Mouse (Mus musculus) intestine, embryonic 14.5 days (tissue): ENCODE results near the gene Hs6st2. TPM values are rescaled to one million over a fixed set of nuclear protein-coding genes. Genes with fewer than 3 reads are reported as not detected.

Experiments
- ATAC-seq: fragments of 200-750 bp; cut with Nextera tagmentation; replicated peaks from 2 replicates; pipeline ENCODE4 v1.8.0; 2017; ENCODE audit warnings: low read depth, moderate number of reproducible peaks, moderate TSS enrichment, moderate library complexity; ENCODE audit not compliant: low FRiP score, low TSS enrichment
- DNase-seq: peaks from one replicate; pipeline ENCODE4 v3.0.0-alpha.2; 2018; ENCODE audit warnings: low spot score
- H3K27ac ChIP-seq: fragments of 300-500 bp; sonication (generic); 2 replicates; pipeline ENCODE4 v1.5.1; 2014; ENCODE audit warnings: low read depth, mild to moderate bottlenecking, control low read depth
- H3K27me3 ChIP-seq: fragments of 300-500 bp; sonication (generic); replicated peaks from 2 replicates; pipeline ENCODE4 v1.6.1; 2014; ENCODE audit warnings: low read length, control low read depth; ENCODE audit not compliant: control insufficient read depth, insufficient read depth
- H3K36me3 ChIP-seq: fragments of 300-500 bp; sonication (generic); 2 replicates; pipeline ENCODE4 v1.6.1; 2014; ENCODE audit warnings: low read length, control low read depth; ENCODE audit not compliant: control insufficient read depth, insufficient read depth
- H3K4me1 ChIP-seq: fragments of 300-500 bp; sonication (generic); replicated peaks from 2 replicates; pipeline ENCODE4 v1.6.1; 2014; ENCODE audit warnings: low read length, control low read depth, mixed read lengths; ENCODE audit not compliant: control insufficient read depth, insufficient read depth
- H3K4me2 ChIP-seq: fragments of 300-500 bp; sonication (generic); 2 replicates; pipeline ENCODE4 v1.6.1; 2014; ENCODE audit warnings: low read length
- H3K4me3 ChIP-seq: fragments of 300-500 bp; sonication (generic); 2 replicates; pipeline ENCODE4 v1.5.1; 2014; ENCODE audit warnings: low read depth, low read length, control low read depth, mixed read lengths
- H3K9ac ChIP-seq: fragments of 300-500 bp; sonication (generic); 2 replicates; pipeline ENCODE4 v1.6.1; 2014; ENCODE audit warnings: mild to moderate bottlenecking, low read length
- H3K9me3 ChIP-seq: fragments of 300-500 bp; sonication (generic); 2 replicates; pipeline ENCODE4 v1.6.1; 2016; ENCODE audit warnings: low read length, control low read depth; ENCODE audit not compliant: control insufficient read depth
- WGBS: fragments of 180-500 bp; shearing (Covaris S2); extraction: QIAGEN DNeasy Blood & Tissue Kit; methylation state at CpG from one replicate; pipeline ENCODE4 v1.1.7; 2014; 5-methylcytosine and 5-hydroxymethylcytosine counted together
- polyA plus RNA-seq: library from polyadenylated mRNA; unstranded; fragments of >200 nt; fragmentation: Nextera tagmentation; extraction: Ambion mirVana; gene quantifications from 2 replicates; pipeline ENCODE4 v1.2.1, GENCODE M21; 2014

The Hs6st2 gene
- polyA plus RNA-seq, 1 experiment from 2014 or later: 9.0 TPM

DNA sequence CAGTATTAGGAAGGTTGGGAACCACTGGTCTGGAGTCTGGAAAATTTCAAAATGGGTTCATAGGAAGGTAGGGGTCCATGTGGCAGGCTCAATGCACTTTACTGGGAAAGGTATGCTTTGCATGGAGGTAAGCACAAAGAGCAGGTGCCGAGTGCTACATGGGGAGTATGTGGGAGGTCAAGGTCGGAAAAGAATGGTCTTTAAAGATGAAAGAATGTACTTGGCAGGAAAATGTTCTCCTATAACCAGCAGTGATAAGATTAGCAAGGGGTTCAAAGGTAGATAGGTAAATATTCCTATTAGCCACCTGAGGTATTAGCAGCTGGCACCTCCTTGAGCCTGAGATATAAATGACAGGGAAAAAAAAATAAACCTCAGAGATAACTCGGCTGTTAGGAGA lies 338.1 kb downstream of the Hs6st2 start:
- Histone ChIP-seq H3K9me3 (no peaks in the 10 kb centered on the region), H3K4me2 (no peak overlapping the region), H3K4me1 (no peaks in the 10 kb centered on the region), H3K27ac (no peak overlapping the region), H3K4me3 (no peak overlapping the region), H3K36me3 (no peaks in the 10 kb centered on the region), H3K9ac (no peak overlapping the region), H3K27me3 (no peaks in the 10 kb centered on the region)
- DNase-seq: no peak
- no peak for ATAC-seq
- WGBS: 64% methylated on average over 3 of the region's 3 CpGs

Other genes starting within 250 kb of the Hs6st2 start
- not detected in 2 replicates for gene Usp26, start 119.4 kb upstream of the Hs6st2 start, polyA plus RNA-seq